Mouse (Mus musculus): ENCODE results near the gene Nnmt. TPM values are rescaled to one million over a fixed set of nuclear protein-coding genes. Genes with fewer than 3 reads are reported as not detected.

Gene Nnmt
- polyA plus RNA-seq, 1 experiment, result 6.7 TPM

DNA sequence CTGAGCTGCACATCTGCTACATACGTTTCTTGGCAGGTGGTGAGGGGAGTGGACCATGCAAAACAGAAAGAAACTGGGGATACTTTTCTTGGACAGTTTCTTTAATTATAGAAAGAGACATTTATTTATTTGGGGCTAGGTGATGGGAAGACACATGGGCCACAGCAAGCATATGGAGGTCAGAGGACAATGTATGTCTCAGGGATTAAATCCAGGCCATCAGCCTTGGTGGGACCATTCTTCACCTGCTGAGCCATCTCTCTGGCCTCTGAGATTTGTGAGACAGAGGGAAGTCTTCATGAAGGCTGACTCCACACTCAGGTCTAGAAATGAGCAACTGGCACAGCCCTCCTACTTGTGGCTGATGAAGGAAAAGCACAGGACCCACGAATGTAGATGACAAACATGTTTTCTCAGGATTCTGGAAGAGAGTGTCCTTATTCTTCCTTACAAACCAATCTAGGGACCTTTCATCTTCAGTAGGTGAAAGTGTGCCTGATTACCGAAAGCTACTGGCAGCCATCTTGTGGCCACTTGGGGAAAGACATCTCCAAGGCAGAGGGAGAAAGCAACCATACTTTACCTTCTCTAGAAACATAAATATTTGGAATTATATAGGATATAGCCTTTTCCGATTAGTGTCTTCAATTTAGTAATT, 45.3 kb downstream of the Nnmt start:
- Histone ChIP-seq H3K4me3 (ENCODE audit: control insufficient read depth, low read depth, low read length) (no peak overlapping the region), H3K27ac (ENCODE audit: control insufficient read depth, insufficient read depth, low read depth, low read length) (no peak overlapping the region), H3K36me3 (ENCODE audit: control insufficient read depth, insufficient read depth, low read length) (no peaks in the 10 kb centered on the region), H3K4me1 (ENCODE audit: control insufficient read depth, insufficient read depth, low read length) (no peaks in the 10 kb centered on the region), H3K27me3 (ENCODE audit: control insufficient read depth, insufficient read depth, low read length) (no peaks in the 10 kb centered on the region)
- no peak for TF ChIP-seq POLR2A (IDR thresholded peaks at IDR 0.05; ENCODE audit: control insufficient read depth, low read depth, low read length)
- no peak for TF ChIP-seq CTCF (IDR thresholded peaks at IDR 0.05; ENCODE audit: control insufficient read depth, insufficient read depth, insufficient replicate concordance, low read depth, low read length)

GRCm38 (mm10) chr9:48558637-48559036, 46.3 kb downstream of the Nnmt start:
- Histone ChIP-seq H3K4me3 (ENCODE audit: control insufficient read depth, low read depth, low read length) (no peak overlapping the region), H3K27me3 (ENCODE audit: control insufficient read depth, insufficient read depth, low read length) (no peaks in the 10 kb centered on the region), H3K4me1 (ENCODE audit: control insufficient read depth, insufficient read depth, low read length) (no peaks in the 10 kb centered on the region), H3K36me3 (ENCODE audit: control insufficient read depth, insufficient read depth, low read length) (no peaks in the 10 kb centered on the region), H3K27ac (ENCODE audit: control insufficient read depth, insufficient read depth, low read depth, low read length) (no peak overlapping the region)
- no peak for TF ChIP-seq POLR2A (IDR thresholded peaks at IDR 0.05; ENCODE audit: control insufficient read depth, low read depth, low read length)
- TF ChIP-seq CTCF (IDR thresholded peaks at IDR 0.05; ENCODE audit: control insufficient read depth, insufficient read depth, insufficient replicate concordance, low read depth, low read length), result no peak

DNA sequence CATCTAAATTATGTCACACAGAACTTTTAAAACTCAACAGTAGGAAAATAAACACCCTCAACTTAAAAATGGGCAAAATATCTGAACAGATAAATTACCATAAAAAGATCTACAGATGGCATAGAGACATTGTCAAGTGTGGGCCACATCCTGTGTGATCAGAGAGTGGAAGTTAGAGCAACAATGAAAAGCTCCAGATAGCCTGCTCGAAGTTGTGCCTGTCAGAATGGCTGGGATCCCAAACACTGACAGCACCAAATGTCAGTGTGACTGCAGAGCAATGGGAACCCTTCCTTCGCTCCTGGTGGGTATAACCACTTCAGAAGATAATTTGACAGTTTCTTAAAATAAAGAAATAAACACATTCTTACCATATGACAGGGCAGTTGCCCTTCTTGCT, 55.9 kb downstream of the Nnmt start:
- no peak overlapping the region for H3K27ac ChIP-seq (ENCODE audit: control insufficient read depth, insufficient read depth, low read depth, low read length)
- H3K4me1 ChIP-seq (ENCODE audit: control insufficient read depth, insufficient read depth, low read length), result no peaks in the 10 kb centered on the region
- no peaks in the 10 kb centered on the region for H3K27me3 ChIP-seq (ENCODE audit: control insufficient read depth, insufficient read depth, low read length)
- no peaks in the 10 kb centered on the region for H3K36me3 ChIP-seq (ENCODE audit: control insufficient read depth, insufficient read depth, low read length)
- H3K4me3 ChIP-seq (ENCODE audit: control insufficient read depth, low read depth, low read length), result no peak overlapping the region
- no peak for TF ChIP-seq POLR2A (IDR thresholded peaks at IDR 0.05; ENCODE audit: control insufficient read depth, low read depth, low read length)
- no peak for TF ChIP-seq CTCF (IDR thresholded peaks at IDR 0.05; ENCODE audit: control insufficient read depth, insufficient read depth, insufficient replicate concordance, low read depth, low read length)

- Histone ChIP-seq H3K4me1 (ENCODE audit: control insufficient read depth, insufficient read depth, low read length) (no peaks in the 10 kb centered on the region), H3K27ac (ENCODE audit: control insufficient read depth, insufficient read depth, low read depth, low read length) (no peak overlapping the region)
Observed at GRCm38 (mm10) chr9:48547233-48547632, 57.7 kb downstream of the Nnmt start.

More at GRCm38 (mm10) chr9:48547233-48547632, 57.7 kb downstream of the Nnmt start:
- Histone ChIP-seq H3K4me3 (ENCODE audit: control insufficient read depth, low read depth, low read length) (no peak overlapping the region), H3K36me3 (ENCODE audit: control insufficient read depth, insufficient read depth, low read length) (no peaks in the 10 kb centered on the region), H3K27me3 (ENCODE audit: control insufficient read depth, insufficient read depth, low read length) (no peaks in the 10 kb centered on the region)
- TF ChIP-seq CTCF (IDR thresholded peaks at IDR 0.05; ENCODE audit: control insufficient read depth, insufficient read depth, insufficient replicate concordance, low read depth, low read length) (no peak), POLR2A (IDR thresholded peaks at IDR 0.05; ENCODE audit: control insufficient read depth, low read depth, low read length) (no peak)

Other genes starting within 250 kb of the Nnmt start
- gene Rexo2, start 124.5 kb downstream of the Nnmt start, polyA plus RNA-seq (2012; rRNA removed), result 45.6 and 50.7 TPM in 2 replicates
- 47.0 and 50.4 TPM in 2 replicates for gene Rbm7, start 109.9 kb downstream of the Nnmt start, polyA plus RNA-seq (2012; rRNA removed)
- 2,840 and 3,410 TPM in 2 replicates for gene Gm5617, start 109.7 kb downstream of the Nnmt start, polyA plus RNA-seq (2012; rRNA removed)
- 2.4 and 2.6 TPM in 2 replicates for gene Zbtb16, start 231.1 kb upstream of the Nnmt start, polyA plus RNA-seq (2012; rRNA removed)

Measured in testis, adult 2 months (tissue).